Mouse (Mus musculus) liver, embryonic 14.5 days (tissue): Measurements from ENCODE around the gene Atf7ip2.

Experiments
- CTCF ChIP-seq: IDR thresholded peaks from 2 replicates; pipeline ENCODE4 v1.5.1; 2016; ENCODE audit warnings: antibody characterized with exemption, low read depth, control low read depth
- EP300 ChIP-seq: IDR thresholded peaks from 2 replicates; pipeline ENCODE4 v1.6.1; 2016; ENCODE audit warnings: antibody characterized with exemption, low read depth

GRCm38 (mm10) chr16:10280286-10280951 is 87.9 kb downstream of the Atf7ip2 start:
- peak; percentile 82 for TF ChIP-seq CTCF
- no peak for TF ChIP-seq EP300
